Mouse (Mus musculus): ENCODE measurements around the gene Zscan4c.
"Not testable (repeated sequence)": the region's sequence is repeated elsewhere in the genome, so short reads cannot be mapped to it uniquely, and the experiment has no call there.

The Zscan4c gene

GRCm38 (mm10) chr7:11005445-11005844, at the start of gene Zscan4c:
Gene Zscan4c (plus strand): TSS chr7:11005745.
- not testable (repeated sequence) for DNase-seq
